Mouse (Mus musculus): ENCODE results near the gene Dbnl. TPM values are rescaled to one million over a fixed set of nuclear protein-coding genes. Genes with fewer than 3 reads are reported as not detected.

Gene Dbnl
- total RNA-seq (2021), result 10 to 100 TPM; 78.4 to 79.8 TPM
- long read RNA-seq, experiment 1, transcript Dbnl-202 (13 exons, 2,295 nt), result minor isoform, 48 of 172 reads
- long read RNA-seq, experiment 1, transcript Dbnl-201 (13 exons, 1,638 nt), result minor isoform, 10 of 172 reads
- long read RNA-seq, experiment 1, transcript Dbnl-203 (13 exons, 2,001 nt), result major isoform, 93 of 172 reads
- long read RNA-seq, experiment 1, partial matches to known transcripts, result 3 of 172 reads
- long read RNA-seq, experiment 1, other reads (novel, unspliced or antisense), result 18 of 172 reads
- long read RNA-seq, experiment 2, transcript Dbnl-202 (13 exons, 2,295 nt), result minor isoform, 41 of 158 reads
- long read RNA-seq, experiment 2, transcript Dbnl-201 (13 exons, 1,638 nt), result minor isoform, 5 of 158 reads
- long read RNA-seq, experiment 2, transcript Dbnl-203 (13 exons, 2,001 nt), result major isoform, 97 of 158 reads
- long read RNA-seq, experiment 2, partial matches to known transcripts, result 9 of 158 reads
- long read RNA-seq, experiment 2, other reads (novel, unspliced or antisense), result 6 of 158 reads

DNA sequence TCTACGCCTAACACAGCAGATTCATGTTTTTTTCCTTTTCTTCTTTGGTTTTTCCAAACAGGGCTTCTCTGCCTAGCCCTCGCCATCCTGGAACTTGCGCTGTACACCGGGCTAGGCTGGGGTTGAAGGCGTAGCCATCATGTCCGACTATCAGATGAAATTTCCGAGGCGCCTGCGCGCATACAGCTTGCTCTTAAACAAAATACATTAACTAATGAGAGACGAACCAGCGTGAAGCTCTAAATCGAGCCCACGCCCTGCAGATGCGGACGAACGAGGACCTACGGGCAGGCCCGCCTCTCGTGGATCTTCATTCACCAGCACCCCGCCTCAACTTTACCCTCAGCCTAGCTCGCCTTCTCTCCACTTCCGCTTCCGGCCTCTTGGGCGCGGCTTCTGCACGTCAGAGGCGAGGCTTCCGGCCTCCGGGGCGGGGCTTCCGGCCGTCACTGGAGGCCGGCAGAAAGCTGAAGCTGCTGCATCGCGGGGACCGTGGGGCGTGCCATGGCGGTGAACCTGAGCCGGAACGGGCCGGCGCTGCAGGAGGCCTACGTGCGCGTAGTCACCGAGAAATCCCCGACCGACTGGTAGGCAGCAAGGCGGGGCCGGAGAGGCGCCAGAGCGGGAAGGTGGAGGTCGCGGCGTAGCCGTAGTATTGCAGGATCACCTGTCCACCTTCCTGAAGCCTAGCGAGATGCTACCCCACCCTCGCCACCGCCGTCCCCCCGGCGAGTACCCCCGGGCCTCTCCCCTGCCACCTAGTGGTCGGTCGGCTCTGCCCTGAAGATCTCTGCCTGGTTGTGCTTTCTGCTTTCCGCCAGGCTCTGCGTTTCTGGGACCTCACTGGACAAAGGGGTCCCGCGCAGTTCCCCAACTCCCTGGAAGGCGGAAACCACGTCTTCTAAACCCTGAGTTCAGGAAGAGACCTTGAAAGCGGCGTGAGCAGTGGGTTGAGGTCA, at the start of gene Dbnl:
Gene Dbnl (plus strand): TSS at position 433 of the 959 bp plus-strand sequence.
- intact Hi-C loops (cut with DNase I), result loop anchor here (5.0 kb wide), 1 partner anchor 89 kb away; the partner anchor contains the start of gene Pold2
- DNase-seq (ENCODE audit: low spot score in 2 of 2), result peak; percentile 94 to 95

DNA sequence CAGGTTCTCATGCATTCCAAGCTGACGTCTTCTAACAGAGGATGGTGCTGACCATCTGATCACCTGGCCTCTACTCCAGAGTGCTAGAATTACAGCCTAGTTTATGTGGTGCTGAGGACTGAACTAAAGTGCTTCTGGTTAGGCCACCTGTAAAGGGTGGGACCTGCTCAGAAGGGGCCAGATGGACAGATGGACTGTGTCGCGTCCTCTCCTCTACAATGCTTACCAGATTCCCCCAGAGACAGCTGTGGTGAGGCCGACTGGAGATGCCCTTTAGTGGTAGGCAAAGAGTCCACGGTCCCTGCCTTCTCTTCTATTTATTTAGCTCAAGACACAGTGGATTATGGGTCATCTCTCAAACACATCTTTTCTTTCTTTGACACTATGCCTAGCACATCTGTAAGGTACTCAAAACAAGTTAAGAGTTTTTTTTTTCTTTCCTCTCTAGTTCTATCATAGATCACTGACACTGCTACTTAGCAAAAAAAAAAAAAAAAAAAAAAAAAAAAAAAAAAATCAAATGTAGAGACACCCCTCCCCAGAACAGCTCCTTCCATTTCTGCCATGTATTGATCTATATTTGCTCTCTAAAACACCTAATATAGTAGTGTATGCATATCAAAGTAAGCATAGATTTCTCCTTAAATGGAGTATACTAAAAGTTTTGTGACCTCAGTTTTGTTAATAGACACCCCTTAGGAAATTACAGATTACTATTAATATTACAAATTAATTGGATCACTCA, 49.2 kb upstream of the Dbnl start:
- intact Hi-C loops (cut with DNase I), result no loop called here

DNA sequence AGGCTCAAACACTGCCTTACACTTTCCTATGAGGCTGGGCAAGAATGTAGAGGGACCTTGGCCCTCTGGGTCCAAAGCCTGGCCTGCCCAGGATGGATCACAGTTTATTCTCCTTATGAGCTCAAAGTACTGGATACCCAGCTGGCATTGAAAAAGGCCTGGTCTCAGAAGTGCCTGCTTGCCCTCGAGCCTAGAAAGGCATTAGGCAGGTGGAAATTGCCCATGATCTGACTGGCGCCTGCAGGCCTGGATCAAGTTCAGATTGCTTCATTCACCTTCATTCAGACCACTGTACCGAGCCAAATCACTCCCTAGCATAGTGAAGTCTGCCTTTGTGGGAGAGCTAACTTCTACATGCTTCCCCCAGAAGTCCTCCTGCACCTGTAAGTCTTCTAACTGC, 48.4 kb upstream of the Dbnl start:
- intact Hi-C loops (cut with DNase I), result no loop called here
- no peak for DNase-seq (ENCODE audit: low spot score in 2 of 2)

More for the DNA sequence above, 49.2 kb upstream of the Dbnl start:
- no peak for DNase-seq (ENCODE audit: low spot score in 2 of 2)

DNA sequence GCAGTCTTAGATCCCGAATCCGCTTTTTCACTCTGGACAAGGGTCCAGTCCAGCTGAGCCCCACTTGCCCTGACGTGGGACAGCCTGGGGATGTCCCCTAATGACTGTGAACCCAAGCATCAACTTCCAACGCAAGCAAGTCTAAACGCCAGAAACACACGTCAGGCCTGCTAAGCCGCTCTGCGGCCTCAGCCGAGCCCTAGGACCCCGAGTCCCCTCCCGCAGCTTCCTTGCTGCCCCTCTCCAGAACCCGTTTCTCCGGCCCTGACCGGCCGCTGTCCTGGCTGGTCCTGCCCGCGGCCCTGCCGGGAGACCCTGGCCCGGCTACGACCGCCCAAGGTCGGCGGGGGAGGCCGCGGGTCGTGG, 47.7 kb upstream of the Dbnl start:
- intact Hi-C loops (cut with DNase I), result no loop called here
- DNase-seq (ENCODE audit: low spot score in 2 of 2), result no peak

DNA sequence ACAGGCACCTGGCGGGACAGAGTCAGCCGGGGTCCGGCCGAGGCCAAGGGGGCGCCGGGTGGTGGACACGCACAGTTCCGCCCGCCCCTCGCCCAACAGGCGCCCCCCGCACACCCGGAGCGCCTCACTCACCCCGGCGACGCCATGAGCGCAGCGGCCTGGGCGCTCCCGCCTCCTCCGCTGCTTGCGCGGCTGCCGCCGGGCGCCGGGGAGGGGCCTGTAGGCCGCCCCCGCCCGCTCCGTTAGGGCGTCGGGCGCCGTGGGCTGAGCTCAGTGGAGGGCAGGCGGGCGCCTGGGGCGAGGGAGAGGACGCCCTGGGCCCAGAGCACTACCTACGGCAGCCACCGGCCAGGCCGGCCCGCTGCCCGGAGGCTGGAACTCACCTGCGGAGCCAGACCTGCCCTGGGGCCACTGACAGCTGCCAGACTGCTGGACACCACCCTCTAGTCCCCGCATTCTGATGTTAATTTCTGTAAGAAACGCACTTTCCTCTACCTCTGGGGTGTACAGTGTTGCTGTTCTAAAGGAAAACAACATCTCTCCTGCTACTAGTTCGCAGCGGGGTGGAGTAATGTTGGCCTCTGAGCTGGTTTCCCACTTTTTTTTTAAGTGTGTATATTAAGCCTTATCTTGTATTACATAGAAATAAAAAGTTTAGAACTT, 47.2 kb upstream of the Dbnl start:
- intact Hi-C loops (cut with DNase I), result no loop called here
- peak; percentile 54 to 72 for DNase-seq (ENCODE audit: low spot score in 2 of 2)

DNA sequence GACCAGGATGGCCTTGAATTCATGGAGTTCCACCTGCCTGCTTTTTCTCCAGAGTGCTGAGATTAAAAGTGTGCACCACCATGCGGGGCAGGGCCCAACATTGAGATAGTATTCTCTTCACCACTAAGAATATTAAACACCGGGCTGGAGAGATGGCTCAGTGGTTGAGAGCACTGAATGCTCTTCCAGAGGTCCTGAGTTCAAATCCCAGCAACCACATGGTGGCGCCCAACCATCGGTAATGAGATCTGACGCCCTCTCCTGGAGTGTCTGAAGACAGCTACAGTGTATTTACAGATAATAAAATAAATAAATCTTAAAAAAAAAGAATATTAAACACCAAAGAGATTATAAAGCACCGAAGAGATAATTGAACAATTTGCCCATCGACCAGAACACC, 46.2 kb upstream of the Dbnl start:
- no peak for DNase-seq (ENCODE audit: low spot score in 2 of 2)
- intact Hi-C loops (cut with DNase I), result no loop called here

DNA sequence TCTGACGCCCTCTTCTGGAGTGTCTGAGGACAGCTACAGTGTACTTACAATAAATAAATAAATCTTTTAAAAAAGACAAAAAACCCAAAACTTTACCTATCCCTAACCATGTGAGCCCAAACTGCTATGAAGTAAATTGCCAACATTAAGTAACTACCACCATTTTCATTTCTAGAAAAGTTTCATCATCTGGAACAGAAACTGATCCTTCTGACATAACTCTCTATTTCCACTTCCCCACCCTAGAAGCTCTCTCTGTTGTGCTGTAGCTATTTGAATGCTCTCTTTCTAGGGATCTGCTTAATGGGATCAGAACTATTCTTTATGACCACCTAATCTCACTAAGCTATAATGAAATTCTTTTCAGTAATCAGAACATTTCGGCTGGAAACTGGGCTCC, 43.3 kb upstream of the Dbnl start:
- intact Hi-C loops (cut with DNase I), result no loop called here
- no peak for DNase-seq (ENCODE audit: low spot score in 2 of 2)

DNA sequence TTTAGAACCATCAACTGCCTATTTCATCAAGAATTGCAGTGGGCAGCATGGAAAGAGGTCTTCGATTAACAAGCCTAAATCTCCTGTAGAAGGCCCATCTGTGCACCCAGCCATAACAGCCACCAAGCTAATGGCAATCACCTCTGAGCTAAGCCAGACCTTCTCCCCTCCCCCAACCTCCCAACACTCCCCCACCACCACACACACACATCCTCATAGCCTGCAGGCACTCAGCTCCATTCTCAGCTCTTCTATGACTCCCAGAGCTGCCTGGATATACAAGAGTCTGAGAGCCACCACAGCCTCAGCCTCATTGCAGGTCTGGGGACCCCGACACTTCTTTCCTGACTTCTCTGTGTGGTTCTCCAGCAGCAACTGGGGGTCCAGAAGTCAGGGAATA, 34.5 kb upstream of the Dbnl start:
- intact Hi-C loops (cut with DNase I), result no loop called here
- no peak for DNase-seq (ENCODE audit: low spot score in 2 of 2)

DNA sequence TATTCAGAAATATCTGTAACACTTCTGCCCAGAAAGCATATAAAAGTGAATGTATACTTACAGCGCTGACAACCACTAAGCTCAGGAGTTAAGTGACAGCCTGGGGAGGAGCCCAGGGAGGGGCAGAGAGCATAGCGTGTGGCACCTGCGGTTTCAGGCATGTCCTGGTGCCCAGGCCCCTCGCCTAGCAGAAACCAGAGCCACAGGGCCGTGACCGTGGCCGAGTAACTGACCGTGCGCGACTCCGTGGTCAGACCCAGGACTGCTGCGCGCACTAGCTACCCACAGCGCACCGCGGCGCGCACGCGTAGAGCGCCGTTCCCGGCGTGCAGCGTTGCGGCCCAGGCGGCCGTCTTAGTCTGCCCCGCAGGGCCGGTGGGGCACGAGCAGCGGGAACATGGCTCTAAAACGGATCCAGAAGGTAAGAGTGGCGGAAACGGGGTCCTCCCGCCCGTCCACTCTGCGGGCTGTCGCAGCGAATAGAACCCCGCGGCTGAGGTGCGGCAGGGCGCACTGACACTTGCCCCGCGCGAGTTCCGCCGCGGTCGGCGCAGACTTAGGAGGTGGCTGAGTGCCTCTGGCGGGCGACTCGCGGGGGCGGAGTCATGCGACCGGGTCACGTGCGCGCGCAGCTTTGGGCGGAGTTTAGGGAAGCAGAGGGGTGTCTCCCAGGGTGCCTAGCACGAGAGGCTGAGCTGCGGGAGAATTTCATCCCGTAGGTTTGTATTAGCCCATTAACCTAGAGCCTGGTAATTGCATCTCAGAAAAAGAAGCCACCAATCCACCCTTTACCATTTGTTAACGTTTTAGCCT, 26.3 kb upstream of the Dbnl start, which contains the start of gene Urgcp:
Gene Urgcp (minus strand): TSS at position 557 of the 813 bp plus-strand sequence.
- intact Hi-C loops (cut with DNase I), result no loop called here

DNA sequence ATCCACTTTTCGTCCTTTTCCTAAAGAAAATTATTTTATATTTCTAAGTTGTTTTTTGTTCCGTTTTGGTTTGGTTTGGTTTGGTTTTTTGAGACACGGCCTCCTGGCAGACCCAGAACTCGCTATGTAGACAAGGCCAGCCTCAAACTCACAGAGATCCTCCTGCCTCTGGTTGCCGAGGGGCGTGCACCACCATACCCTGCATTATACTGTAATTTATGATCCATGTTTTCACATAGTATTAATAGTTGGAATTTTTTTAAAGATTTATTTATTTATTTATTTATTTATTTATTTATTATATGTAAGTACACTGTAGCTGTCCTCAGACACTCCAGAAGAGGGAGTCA, 25.7 kb upstream of the Dbnl start:
- no peak for DNase-seq (ENCODE audit: low spot score in 2 of 2)
- intact Hi-C loops (cut with DNase I), result no loop called here

More for the DNA sequence above, 26.3 kb upstream of the Dbnl start, which contains the start of gene Urgcp:
- DNase-seq (ENCODE audit: low spot score in 2 of 2), result peak; percentile 86 to 90

DNA sequence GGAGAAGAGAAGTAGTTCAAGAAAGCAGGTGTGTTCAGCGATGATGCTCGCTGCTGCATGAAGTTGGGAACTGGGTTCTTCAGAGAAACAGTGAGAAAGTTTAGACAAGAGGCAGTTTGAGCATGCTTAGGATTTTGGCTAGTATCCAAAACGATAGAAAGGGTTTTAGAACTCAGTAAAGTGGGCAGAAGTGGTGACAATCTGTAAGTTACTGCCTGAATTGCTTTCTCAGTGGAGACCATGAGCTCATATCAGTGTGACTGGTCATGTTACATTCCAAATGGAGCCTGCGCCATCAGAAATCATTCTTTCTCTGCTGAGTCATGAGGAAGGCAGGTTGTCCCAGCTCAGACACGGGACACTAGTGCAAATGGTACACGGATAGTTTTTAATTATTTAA, 22.3 kb upstream of the Dbnl start:
- intact Hi-C loops (cut with DNase I), result no loop called here
- no peak for DNase-seq (ENCODE audit: low spot score in 2 of 2)

DNA sequence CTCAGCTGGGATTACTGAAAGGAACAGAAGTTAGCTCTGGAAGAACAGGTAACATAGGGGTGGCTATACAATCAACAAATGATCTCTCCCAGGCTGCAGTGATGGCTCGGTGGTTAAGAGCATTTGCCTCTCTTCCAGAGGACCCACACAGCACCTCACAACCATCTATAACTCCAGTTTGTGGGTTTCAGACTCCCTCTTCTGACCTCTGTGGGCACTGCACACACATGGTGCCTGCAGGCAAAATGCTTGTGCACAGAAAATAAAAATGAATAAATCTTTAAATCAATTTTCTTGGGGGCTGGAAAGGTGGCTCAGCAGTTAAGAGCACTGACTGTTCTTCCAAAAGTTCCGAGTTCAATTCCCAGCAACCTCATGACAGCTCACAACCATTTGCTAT, 9.8 kb upstream of the Dbnl start:
- intact Hi-C loops (cut with DNase I), result no loop called here
- DNase-seq (ENCODE audit: low spot score in 2 of 2), result no peak

DNA sequence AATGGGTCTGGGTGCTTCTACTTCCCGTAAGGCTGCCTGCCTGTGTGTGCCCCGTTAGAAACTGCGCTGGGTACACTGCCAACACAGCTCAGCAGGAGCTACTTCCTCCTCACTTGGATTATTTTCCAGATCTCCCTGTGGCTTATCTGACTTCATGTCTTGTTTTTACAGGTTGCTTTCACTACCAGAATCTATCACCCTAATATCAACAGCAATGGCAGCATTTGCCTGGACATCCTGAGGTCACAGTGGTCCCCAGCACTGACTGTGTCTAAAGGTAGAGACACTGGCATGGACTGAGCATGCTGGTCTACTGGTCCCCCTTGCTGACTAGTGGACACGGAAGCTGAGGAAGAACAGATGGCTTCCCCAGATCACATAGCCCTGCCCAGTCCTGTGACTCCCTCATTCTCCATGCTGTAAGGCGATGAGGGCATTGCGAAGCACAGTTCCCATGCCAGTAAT, 8.2 kb upstream of the Dbnl start:
- no peak for DNase-seq (ENCODE audit: low spot score in 2 of 2)
- intact Hi-C loops (cut with DNase I), result no loop called here

DNA sequence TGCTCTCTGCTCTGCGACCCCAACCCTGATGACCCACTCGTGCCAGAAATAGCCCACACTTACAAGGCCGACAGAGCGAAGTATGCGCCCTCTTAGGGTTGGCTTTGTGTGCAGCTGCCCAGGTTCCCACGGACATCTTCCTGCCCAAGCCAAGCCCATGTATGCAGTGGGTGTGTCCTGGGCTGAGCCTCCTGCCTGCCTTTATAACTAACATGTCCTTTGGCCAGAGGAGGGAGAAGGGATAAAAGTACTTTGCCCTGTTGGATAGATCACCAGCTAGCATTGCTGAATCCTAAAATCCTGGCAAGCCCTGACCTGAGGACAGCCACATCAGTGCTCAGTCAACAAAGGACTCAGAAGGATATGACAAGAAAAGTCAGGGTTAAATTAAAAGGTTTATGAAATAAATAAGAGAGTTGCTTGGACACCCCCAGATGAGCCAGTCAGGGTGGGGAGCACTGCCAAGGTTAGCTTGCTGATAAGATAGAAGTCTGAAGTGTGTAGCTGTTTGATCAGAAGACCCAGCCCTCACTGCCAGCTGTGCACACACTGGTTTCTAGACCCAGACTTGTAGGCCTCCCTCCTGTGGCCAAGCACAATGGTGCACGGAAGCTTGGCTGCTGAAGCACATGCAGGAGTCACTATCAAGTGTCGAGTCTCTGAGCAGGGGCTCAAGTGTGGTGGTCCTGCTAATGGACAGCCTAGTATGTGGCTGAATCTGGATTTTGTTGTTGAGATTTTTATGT, 5.9 kb upstream of the Dbnl start:
- intact Hi-C loops (cut with DNase I), result no loop called here
- DNase-seq (ENCODE audit: low spot score in 2 of 2), result no peak

DNA sequence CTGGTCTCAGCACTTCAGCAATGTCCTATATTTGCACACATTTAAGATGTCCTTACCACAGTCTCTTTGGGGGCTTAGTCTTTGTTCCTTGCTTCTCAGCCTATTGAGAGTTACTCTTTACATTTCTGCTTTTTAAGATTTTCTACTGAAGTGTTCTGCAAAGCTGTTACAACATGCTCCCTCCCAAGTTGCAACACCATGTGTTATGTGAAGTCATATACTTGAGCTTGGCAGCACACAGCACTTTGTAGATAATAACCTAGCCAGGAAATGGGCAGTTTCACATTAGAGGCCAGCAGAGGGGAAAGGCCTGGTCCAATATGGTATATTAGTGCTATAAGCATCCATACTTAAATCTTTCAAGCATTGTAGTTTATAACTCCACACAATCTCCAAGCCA, 2.6 kb upstream of the Dbnl start:
- intact Hi-C loops (cut with DNase I), result loop anchor here (5.0 kb wide), 1 partner anchor 92 kb away; the partner anchor contains the start of gene Pold2
- DNase-seq (ENCODE audit: low spot score in 2 of 2), result no peak

DNA sequence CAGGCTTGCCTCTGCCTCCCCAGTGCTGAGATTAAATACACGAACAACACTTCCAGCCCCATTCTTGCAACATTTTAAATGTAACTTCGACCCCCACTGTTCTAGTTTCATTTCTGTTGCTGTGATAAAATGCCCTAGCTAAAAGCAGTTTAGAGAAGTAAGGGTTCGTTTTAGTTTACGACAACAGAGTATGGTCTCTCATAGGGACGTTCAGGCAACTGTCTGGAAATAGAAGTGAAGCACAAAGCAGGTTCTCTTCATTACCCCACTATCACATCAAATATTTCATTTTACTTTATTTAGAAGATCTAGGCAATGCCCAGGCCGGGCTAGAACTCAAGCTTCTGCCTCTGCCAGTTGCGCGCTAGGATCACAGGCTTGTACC, 625 bp upstream of the Dbnl start:
- intact Hi-C loops (cut with DNase I), result loop anchor here (5.0 kb wide), 1 partner anchor 90 kb away; the partner anchor contains the start of gene Pold2
- DNase-seq (ENCODE audit: low spot score in 2 of 2), result no peak

DNA sequence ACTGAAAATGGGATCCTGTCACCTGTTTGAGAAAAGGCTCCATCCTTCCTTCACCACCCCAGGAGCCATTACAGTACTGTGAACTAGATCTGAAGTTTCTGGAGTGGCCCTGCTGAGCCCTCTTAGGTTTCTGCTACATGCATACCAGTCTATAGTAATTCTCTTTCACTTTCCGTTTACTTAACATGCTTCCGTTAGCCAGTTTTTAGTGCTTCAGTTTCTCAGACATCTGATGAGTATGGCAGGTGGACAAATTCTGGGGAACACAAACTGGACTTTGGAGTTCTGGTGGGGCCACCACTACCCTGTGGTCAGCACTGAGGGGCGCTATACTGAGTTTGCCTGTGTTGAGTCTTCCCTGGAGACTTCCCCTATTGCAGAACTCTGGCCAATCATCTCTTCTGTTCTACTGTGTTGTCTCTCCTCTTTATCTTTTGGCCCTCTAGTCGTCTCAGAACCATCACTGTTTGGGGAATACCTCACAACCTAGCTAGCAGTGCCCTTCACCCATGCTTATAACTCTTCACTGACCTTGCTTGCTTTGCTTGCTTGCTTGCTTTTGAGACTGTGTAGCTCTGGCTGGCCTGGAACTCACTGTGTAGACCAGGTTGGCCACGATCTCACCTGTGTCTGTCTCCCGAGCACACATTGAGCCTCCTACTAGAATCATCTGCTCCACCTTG, 924 bp downstream of the Dbnl start:
- intact Hi-C loops (cut with DNase I), result loop anchor here (5.0 kb wide), 1 partner anchor 88 kb away; the partner anchor contains the start of gene Pold2
- peak in 1 of 2 experiments; percentile 43 for DNase-seq (ENCODE audit: low spot score in 2 of 2)
